Mouse (Mus musculus) liver, adult (tissue): Measurements from ENCODE around the gene Lmbr1l.

Source experiments
- GATA4 ChIP-seq: IDR thresholded peaks from 2 replicates; pipeline ENCODE4 v1.6.1; 2014; ENCODE audit warnings: mild to moderate bottlenecking, low read length; ENCODE audit not compliant: insufficient replicate concordance

The Lmbr1l gene

GRCm38 (mm10) chr15:98887526-98887925 is 30.5 kb downstream of the Lmbr1l start:
- no peak for TF ChIP-seq GATA4

- TF ChIP-seq GATA4, result no peak
Measured at GRCm38 (mm10) chr15:98886667-98887387, 31.2 kb downstream of the Lmbr1l start.

- no peak for TF ChIP-seq GATA4
Measured at GRCm38 (mm10) chr15:98884106-98884505, 33.9 kb downstream of the Lmbr1l start.

GRCm38 (mm10) chr15:98883661-98884060 is 34.4 kb downstream of the Lmbr1l start:
- TF ChIP-seq GATA4, result no peak

DNA sequence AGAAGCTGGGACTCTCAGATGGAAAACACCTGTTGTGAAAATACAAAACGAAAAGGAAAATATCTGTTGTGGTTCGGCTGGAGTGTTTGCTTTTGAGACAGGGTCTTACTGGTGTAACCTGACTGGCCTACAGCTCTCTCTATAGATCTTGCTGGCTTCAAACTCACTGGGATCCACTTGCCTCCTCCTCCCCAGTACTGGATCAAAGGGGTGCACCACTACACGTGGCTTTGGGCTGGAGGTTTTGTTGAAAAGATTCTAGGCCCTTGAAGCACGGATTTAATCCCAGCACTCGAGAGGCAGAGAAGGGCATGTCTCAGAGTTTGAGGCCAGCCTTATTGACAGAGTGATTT is 36.4 kb downstream of the Lmbr1l start:
- no peak for TF ChIP-seq GATA4

GRCm38 (mm10) chr15:98880978-98881655 is 36.9 kb downstream of the Lmbr1l start:
- no peak for TF ChIP-seq GATA4

GRCm38 (mm10) chr15:98877331-98877730 is 40.7 kb downstream of the Lmbr1l start:
- no peak for TF ChIP-seq GATA4

DNA sequence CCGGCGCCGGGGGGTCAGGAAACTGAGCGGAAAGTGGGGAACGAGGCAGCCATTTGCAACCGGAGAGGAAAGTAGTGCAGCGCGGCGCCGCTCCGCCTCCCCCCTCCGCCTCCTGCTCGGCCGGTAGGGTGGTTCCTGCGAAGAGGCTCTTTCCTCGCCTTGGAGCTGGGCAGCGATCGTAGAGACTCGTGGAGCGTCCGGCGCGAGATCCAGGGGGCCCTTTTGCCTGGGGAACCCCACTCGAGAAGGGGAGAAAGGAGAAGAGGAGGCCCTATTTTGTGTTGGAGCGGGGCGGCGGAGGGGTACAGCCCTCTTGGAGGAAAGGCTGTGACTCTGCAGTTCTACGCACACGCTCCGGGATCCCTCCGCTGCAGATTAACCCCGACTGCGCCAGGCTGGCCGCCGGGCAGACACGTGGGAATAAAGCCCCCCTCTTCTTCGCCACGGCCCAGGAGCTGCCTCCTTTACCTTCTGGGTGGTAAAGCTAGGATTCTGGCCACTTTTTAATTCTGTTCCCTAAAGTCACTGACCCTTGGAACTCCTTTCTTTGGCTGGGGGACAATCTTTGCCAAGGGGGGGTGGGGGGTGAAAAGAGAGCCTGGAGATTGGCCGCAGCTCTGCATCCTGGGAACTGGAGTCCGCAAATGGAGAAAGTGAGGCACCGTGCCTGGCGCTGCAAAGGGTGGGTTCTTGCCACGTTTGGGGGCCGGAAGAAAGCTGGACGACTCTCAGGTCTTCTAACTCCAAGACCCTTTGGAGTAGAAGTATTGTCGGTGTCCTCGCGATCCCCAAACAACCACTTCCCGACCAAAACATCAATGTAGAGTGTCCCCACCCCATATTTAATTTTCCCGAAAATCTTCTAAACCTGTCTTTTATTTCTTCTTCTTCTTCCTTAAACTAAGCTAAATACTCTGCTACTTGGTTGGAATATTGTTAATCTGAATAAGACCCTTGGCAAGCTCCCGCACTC is 45.8 kb downstream of the Lmbr1l start:
- peak; percentile 67; the same call in 1 of the 2 replicates for TF ChIP-seq GATA4

DNA sequence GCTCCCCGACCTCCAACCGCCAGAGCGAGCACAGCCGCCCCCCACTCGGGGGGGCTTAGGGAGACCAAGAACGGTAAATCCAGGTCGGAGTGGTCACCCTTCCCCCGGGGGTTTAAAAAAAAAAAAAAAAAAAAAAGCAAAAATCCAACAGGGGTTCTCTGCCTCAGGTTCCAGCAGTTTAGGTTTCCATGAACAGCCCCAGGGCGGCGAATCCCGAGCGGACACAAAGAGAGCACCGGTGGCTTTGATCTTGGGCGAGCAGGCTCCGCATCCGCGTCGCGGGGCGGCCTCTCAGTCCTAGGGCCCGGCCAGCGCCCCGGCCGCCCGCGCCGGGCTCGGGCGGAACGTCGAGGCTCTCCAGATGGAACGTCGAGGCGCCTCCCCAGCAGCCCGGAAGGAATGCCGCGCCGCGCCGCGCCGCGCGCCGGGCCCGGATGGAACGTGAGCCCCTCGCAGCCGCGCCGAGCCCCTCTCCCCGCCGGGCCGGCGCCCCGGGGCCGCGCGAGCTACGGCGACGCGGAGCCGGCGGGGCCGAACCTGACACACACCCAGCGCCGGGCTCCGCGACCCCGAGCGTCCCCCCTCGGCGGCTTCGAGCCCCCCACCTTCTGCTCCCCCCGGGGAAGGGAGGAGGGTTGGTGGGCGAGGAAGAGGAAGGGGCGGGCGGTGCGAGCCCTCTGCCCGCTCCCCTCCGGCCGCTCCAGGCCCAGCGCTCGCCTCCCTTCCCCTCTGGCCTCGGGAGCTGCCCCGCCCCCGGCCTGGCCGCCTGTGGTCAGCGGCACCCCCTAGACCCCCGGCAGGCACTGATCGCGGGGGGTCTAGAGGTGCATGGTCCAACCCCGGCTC is 46.7 kb downstream of the Lmbr1l start, which contains the start of gene Kmt2d:
Gene Kmt2d, minus strand, starts transcription at position 135 of the 846 bp plus-strand sequence.
- TF ChIP-seq GATA4, result no peak

DNA sequence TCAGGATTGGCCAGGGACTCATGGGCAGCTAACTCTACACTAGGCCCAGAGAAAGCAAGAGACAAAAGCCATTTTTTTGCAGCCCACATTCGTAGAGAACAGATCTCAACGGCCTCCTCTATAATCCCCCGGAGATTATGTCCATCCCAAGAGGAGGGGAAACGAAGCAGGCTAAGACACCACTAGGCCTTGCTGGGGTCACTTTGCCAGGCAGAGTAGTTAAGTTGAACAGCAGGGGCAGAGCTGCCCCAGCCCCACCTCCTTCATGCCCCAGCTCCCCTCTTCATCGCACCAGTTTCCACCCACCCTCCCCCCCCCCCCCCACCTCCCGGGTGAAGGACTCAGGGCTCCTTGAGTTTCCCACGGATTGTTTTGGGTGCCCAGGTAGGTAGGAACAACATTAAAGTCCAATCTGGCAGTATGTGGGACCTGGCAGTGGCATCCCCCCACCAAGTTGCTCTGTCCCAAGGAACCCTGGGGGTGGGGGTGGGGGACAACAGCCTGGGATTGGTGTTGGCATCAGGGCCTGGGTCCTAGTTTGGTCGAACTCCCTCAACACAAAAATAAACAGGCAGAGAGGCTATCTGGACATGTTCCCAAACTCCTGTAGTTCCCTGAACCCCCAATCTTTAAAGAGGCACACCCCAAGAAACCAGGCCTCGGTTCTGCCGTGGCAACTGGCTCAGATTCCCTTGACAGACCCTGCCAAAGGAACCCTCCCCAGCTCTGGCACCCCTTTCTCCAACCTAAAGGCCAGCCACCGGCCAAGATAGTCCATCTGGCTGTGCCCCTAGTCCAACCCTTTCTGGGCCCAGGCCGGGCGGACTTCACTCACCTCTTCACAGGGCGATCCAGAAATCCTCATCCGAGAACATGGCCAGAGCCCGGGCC is 47.6 kb downstream of the Lmbr1l start:
- TF ChIP-seq GATA4, result no peak

DNA sequence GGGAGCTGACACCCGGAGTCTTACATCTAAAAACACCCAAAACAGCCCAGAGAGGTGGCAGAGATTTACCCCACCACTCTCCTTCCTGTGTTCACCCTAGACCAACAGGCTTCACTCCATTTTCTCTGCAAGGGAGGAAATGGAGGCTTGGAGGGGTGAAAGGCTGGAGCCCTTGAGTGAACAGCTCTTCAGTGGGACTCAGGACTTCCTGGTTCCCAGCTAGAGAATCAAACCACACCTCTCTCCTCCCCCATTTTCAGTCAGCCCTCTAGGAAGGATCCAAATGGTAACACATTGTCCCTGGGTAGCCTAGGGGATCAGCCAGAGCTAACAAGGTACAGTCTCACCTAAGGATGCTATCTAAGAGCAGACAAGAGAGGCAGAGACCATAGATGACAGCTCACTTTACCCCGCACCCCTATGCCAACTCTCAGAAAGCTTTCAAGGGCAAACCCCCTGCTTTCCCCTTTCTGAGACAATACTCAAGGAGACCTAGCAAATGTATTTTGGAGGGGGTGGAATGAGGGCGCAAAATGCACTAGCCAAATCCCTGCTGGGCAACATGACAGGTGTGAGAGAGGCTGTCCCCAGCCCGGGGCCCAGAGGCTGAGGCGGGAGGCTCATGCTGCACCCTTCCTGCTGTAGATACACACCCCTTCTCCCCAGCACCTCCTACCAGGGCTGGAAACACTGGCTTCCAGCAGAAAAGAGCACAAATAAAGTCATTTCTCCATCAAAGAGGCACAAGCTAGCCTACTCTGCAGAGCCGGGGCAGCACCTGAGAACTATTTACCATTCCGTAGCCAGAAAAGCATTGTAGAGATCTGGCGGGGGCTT is 48.5 kb downstream of the Lmbr1l start:
- no peak for TF ChIP-seq GATA4

- TF ChIP-seq GATA4, result no peak
Measured at GRCm38 (mm10) chr15:98868346-98869063, 49.5 kb downstream of the Lmbr1l start.

DNA sequence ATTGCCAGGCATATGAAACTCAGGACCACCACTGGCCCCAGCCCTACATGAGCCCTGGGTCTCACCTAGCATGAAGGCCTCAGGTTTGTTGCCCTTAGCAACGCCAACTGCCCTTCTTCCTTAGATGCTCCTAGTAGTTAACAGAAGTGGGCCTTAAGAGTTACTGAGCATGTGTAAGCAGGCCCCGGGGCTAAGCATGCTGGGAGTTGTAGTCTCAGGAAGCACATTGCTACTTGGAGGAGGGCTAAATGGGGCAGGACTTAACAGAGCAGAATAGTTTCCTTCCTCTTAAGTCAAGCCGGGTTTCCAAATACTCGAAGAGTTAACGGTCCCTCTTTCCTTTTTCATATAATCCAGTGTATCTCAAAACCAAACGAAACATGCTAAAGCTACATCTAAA is 50.7 kb downstream of the Lmbr1l start:
- TF ChIP-seq GATA4, result no peak
